Mouse (Mus musculus) CD4-positive naive resting alpha-beta T cell, adult 57 days (primary cell): ENCODE data around the gene Pcf11. TPM values are rescaled to one million over a fixed set of nuclear protein-coding genes. Genes with fewer than 3 reads are reported as not detected.

ENCODE experiments used
- total RNA-seq: library from RNA; stranded (reverse); gene quantifications from one replicate; pipeline ENCODE4 v1.2.4, GENCODE M21; 2023

The Pcf11 gene
- 264 TPM for total RNA-seq

DNA sequence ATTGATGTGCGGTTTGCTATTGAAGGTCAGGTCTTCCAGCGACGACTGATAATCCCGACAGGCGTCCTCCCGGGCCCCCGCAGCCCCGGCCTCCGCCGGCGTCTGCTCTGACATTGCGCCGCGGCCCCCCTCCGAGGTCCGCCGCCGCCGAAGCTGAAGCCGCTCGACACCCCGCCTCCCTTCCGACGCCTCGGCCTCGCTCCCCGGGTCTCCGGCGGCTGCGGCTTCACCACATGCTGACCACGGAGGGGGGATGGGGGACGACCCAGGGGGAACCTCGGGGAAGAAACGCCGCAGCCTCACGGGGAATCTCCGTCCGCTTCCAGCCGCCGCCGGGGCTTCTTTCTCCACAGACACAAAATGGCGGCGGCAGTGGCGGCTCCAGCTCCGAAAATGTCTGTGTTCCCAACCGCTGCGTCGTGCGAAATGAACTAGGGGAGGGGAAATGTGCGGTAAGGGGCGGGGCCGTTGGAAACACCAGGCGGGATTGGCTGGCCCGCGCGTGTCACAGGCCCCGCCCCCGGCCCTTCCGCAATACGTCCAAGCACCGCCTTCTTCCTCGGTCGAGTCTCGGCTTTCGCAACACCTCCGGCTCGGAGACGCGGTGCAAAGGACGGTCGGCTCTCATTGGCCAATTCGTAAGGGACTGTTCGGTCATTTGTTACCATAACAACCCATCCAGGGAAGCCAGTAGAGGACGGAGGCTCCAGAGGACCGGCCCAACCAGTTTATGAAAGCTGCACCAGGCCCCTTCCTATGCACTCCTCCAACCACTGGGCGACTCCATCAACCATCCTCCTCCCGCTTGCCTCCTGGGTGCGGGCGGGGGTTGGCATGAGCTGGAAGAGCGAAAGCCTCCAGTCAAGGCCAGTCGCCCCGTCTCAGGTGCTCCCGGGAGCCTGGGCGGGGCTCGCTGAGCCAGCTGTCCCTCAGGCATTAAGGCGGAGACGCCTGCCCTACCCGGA is at the start of gene Pcf11:
TSS of gene Pcf11 (minus strand) at position 428 of the 965 bp plus-strand sequence.

DNA sequence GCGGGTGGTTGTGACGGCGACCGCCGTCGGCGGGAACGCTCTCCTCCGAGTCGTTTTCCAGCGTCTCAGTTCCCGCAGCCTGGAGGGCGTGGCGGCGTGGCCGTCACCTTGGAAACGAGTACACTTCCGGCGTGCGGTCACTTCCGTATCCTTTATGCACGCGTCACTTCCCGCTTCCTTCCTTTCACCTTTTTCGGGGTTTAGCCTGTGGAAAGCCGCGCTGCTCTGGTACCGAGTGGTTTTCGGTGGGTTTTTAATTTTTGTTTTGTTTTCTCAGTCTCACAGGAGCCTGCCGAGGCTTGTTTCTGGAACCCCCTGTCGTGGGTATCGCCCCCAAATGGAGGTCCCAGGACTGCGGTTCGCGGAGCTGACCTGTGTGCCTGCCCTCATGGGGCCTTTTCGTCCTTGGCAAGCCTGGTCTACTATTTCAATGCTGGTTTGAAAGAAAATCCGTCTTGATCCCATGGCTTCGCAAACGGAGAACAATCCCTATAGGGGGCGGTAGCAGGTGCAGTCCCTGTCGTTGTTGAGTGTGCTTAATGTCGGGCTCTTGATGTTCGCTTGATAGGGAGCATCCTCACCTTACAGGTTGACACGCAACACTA is 32.6 kb downstream of the Pcf11 start, which contains the start of gene Ankrd42:
TSS of gene Ankrd42 (minus strand) at position 122 of the 605 bp plus-strand sequence.

Other genes starting within 250 kb of the Pcf11 start
- gene Ccdc90b, start 108.8 kb downstream of the Pcf11 start, total RNA-seq: 9.9 TPM
- 0.33 TPM for gene Ankrd42, start 32.8 kb downstream of the Pcf11 start, total RNA-seq
- 4.6 TPM for gene Rab30, start 71.7 kb upstream of the Pcf11 start, total RNA-seq
- 2.0 TPM for gene Ddias, start 204.3 kb upstream of the Pcf11 start, total RNA-seq
- 12.1 TPM for gene Prcp, start 204.5 kb upstream of the Pcf11 start, total RNA-seq